8 mouse cellular contexts compared by ENCODE assay signal in the genomic region with DNA sequence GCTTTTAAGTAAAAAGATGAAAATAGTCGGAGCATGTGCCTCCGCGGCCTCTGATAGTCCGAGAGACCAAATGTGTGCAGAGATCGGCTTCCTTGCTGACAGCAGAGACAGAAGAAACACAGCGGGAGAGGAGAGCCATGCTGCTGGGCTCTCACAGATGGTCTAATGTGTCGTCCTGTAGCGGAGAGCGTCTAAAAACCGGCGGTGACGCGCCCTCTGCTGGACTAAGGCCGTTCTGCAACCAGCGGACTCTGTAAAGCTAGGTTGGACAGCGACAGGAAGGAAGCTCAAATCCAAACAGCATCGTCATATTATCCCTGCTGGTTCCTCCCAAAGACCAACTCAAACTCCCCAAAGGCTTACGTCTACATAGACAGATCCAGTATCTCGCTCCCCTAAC. TPM values are rescaled to one million over a fixed set of nuclear protein-coding genes. Genes with fewer than 3 reads are reported as not detected.
A peak's percentile ranks its signal among the peaks of the same experiment; 100 is the strongest.
DNase-seq lines count a peak whose midpoint lies in the region; ATAC-seq lines count a peak whose summit lies in the region.

No protein-coding gene starts in this region.

- DNase-seq in adrenal gland, adult (ENCODE audit: inconsistent age in 2 of 2, low spot score in 1 of 2): peak; percentile 88 to 96
- DNase-seq in embryo, embryonic 11 days: peak; percentile 92
- DNase-seq in gastrocnemius, postnatal 36 days: peak; percentile 76 to 88
- DNase-seq in left cerebral cortex, postnatal 25 days (ENCODE audit: low spot score in 2 of 2): peak; percentile 94 to 96
- DNase-seq in mesoderm, embryonic 11.5 days (ENCODE audit: low read depth, low spot score): peak; percentile 94
- DNase-seq in right cerebral cortex, postnatal 36 days (ENCODE audit: low spot score in 2 of 2): peak; percentile 87 to 88
- DNase-seq in urinary bladder, postnatal 4 days (ENCODE audit: low spot score in 2 of 2): peak; percentile 77 to 90

- 0% methylated on average over 19 of the region's 19 CpGs for WGBS in intestine, embryonic 15.5 days

- H3K4me3 ChIP-seq in intestine, embryonic 15.5 days (replicated peaks): no peak overlapping the region

- peaks cover 5% of the 10 kb centered on the region for H3K27me3 ChIP-seq in intestine, embryonic 15.5 days (replicated peaks)

- peak overlapping the region; percentile 55 for H3K4me2 ChIP-seq in intestine, embryonic 15.5 days (replicated peaks)

- intact Hi-C loops in gastrocnemius, postnatal 36 days (cut with DNase I): loop anchor here (5.0 kb wide), 1 partner anchor 124 kb away; no protein-coding TSS in a partner anchor
- intact Hi-C loops in left cerebral cortex, postnatal 25 days (cut with DNase I): loop anchor here (1.0 to 5.0 kb wide), 5 partner anchors 67 to 229 kb away; no protein-coding TSS in a partner anchor

- peaks cover 11% of the 10 kb centered on the region; the same call in 1 of the 2 replicates for H3K4me1 ChIP-seq in intestine, embryonic 15.5 days (replicated peaks)

- H3K9ac ChIP-seq in intestine, embryonic 15.5 days: no peak overlapping the region

- no peaks in the 10 kb centered on the region for H3K36me3 ChIP-seq in intestine, embryonic 15.5 days

- H3K27ac ChIP-seq in intestine, embryonic 15.5 days: no peak overlapping the region

- peak; percentile 89 for ATAC-seq in intestine, embryonic 15.5 days

- no peaks in the 10 kb centered on the region for H3K9me3 ChIP-seq in intestine, embryonic 15.5 days

RNA-seq across cellular contexts. Expression of a gene that starts 23.8 kb away (rescaled TPM):
- total RNA-seq in gastrocnemius, postnatal 36 days (2021): 10 to 100 TPM in 1 of 2 experiments, 1 to 10 TPM in 1; 8.2 to 12.7 TPM
- polyA plus RNA-seq in intestine, embryonic 15.5 days (2015; fragmentation: Nextera tagmentation; extraction: Ambion mirVana): 37.9 and 38.3 TPM in 2 replicates
- 100 to 1,000 TPM; 458 to 459 TPM for total RNA-seq in left cerebral cortex, postnatal 25 days (2021)

RNA-seq across cellular contexts. Expression of a gene that starts 26.3 kb away (rescaled TPM):
- not detected for total RNA-seq in gastrocnemius, postnatal 36 days (2021)
- polyA plus RNA-seq in intestine, embryonic 15.5 days (2015; fragmentation: Nextera tagmentation; extraction: Ambion mirVana): 0.14 and 0.19 TPM in 2 replicates
- total RNA-seq in left cerebral cortex, postnatal 25 days (2021): 1 to 10 TPM; 3.4 to 3.7 TPM

RNA-seq across cellular contexts. Expression of a gene that starts 33.7 kb away (rescaled TPM):
- 1 to 10 TPM; 1.0 to 2.1 TPM for total RNA-seq in gastrocnemius, postnatal 36 days (2021)
- polyA plus RNA-seq in intestine, embryonic 15.5 days (2015; fragmentation: Nextera tagmentation; extraction: Ambion mirVana): 0.35 and 0.64 TPM in 2 replicates
- total RNA-seq in left cerebral cortex, postnatal 25 days (2021): under 1 TPM; 0.66 to 0.69 TPM

Comparison
In these comparisons a context has a peak if more than half of its experiments do, and no peak if none do; other contexts are left out.
1. RNA of a gene that starts 23.8 kb away (total RNA-seq): 458 to 459 TPM in left cerebral cortex, postnatal 25 days; 8.2 to 12.7 TPM in gastrocnemius, postnatal 36 days; every median in the first group is over 10 times any median in the second.
2. RNA of a gene that starts 26.3 kb away (total RNA-seq): 3.4 to 3.7 TPM in left cerebral cortex, postnatal 25 days; not detected in gastrocnemius, postnatal 36 days; every median in the first group is over 4 times any median in the second.
3. Peak in every context shown above with its lines, with median percentiles within 50 percentile points of each other: DNase-seq.